Mouse (Mus musculus) kidney, adult 2 months (tissue): Measurements from ENCODE around the gene Borcs8. TPM values are rescaled to one million over a fixed set of nuclear protein-coding genes. Genes with fewer than 3 reads are reported as not detected.

Experiments used
- DNase-seq: peaks from one replicate; pipeline ENCODE4 v3.0.0; 2021
- H3K27ac ChIP-seq: fragments of 200-500 bp; 2 replicates; pipeline ENCODE4 v1.5.1; 2012; ENCODE audit warnings: low read depth, low read length, control low read depth, inconsistent platforms; ENCODE audit not compliant: insufficient read depth
- H3K27me3 ChIP-seq: fragments of 200-500 bp; replicated peaks from 2 replicates; pipeline ENCODE4 v1.6.1; 2012; ENCODE audit warnings: mild to moderate bottlenecking, moderate library complexity, low read length, inconsistent platforms; ENCODE audit not compliant: control insufficient read depth, insufficient read depth
- H3K36me3 ChIP-seq: fragments of 200-500 bp; 2 replicates; pipeline ENCODE4 v1.6.1; 2012; ENCODE audit warnings: mild to moderate bottlenecking, moderate library complexity, low read length, inconsistent platforms; ENCODE audit not compliant: control insufficient read depth, insufficient read depth
- H3K4me1 ChIP-seq: fragments of 200-500 bp; 2 replicates; pipeline ENCODE4 v1.6.1; 2011; ENCODE audit warnings: low read length; ENCODE audit not compliant: control insufficient read depth, insufficient read depth
- H3K4me3 ChIP-seq: fragments of 200-500 bp; 2 replicates; pipeline ENCODE4 v1.5.1; 2011; ENCODE audit warnings: mild to moderate bottlenecking, low read depth, low read length, control low read depth; ENCODE audit not compliant: insufficient read depth
- CTCF ChIP-seq: fragments of 200-500 bp; conservative IDR thresholded peaks from 2 replicates; pipeline ENCODE4 v1.5.1; 2011; ENCODE audit warnings: low read depth, mild to moderate bottlenecking, control low read depth, low read length, moderate library complexity, mixed read lengths; ENCODE audit not compliant: insufficient read depth, insufficient read length
- POLR2A ChIP-seq: fragments of 200-500 bp; IDR thresholded peaks from one replicate; pipeline ENCODE4 v1.6.1; 2011; ENCODE audit warnings: low read depth, low read length, control low read depth
- WGBS: fragments of 180-500 bp; shearing (Covaris S2); methylation state at CpG from one replicate; pipeline ENCODE4 v1.1.7; 2018; 5-methylcytosine and 5-hydroxymethylcytosine counted together
- polyA plus RNA-seq: library from polyadenylated mRNA; depleted of rRNA; stranded (reverse); fragments of >200 nt; gene quantifications from 2 replicates; pipeline ENCODE4 v1.2.3, GENCODE M21; 2012; rRNA removed

Borcs8 gene
- 107 and 111 TPM in 2 replicates for polyA plus RNA-seq

DNA sequence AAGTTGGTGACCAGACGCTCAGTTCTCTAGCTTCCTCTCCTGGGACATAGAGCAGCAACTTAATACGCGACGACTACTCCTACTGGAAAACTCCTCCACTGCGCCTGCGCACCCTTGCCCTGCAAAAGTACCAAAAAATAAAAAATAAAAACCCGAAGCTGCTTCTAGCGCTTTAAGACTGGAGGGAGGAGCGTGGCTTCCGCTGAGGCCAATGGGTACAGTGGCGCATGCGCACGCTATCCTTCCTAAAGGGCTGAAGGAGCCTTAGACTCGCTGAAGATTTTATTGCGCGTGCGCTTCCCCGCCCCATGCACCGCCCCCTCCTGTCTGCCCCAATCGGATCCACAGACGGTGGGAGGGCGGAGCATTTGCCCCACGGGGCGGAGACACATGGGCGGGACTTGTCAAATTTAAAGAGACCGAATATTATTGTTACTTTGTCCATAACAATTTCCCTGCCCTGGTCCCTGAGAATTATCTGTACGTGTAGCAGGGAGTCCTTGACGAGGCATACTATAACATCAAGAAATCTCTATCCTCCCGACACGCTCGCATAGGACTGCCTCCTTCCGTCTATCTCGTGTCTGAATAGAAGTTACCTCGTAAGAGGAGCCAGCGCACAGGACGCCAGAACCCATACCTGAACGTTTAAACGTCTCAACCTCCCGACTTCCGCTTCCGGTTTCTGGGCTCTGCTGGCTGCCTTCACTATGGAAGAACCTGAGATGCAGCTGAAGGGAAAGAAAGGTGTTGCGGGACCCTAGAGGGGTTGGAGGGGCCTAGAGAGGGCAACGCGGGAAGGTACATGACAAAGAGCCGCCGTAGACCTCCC, at the start of gene Borcs8, which contains the start of the genes Rfxank and Mef2b:
TSS of gene Borcs8 (plus strand) at position 474 of the 832 bp plus-strand sequence.
TSS of gene Rfxank (minus strand) at position 129 of the 832 bp plus-strand sequence.
TSS of gene Mef2b (plus strand) at position 686 of the 832 bp plus-strand sequence.
- Histone ChIP-seq H3K27ac (peak within 1 kb of the TSS; percentile 86), H3K4me1 (peaks cover 15% of the 10 kb centered on the region), H3K36me3 (no peaks in the 10 kb centered on the region), H3K4me3 (peak within 1 kb of the TSS; percentile 64), H3K27me3 (no peaks in the 10 kb centered on the region)
- under 1% methylated on average over 46 of the region's 46 CpGs for WGBS
- peak; percentile 100 for DNase-seq
- TF ChIP-seq POLR2A (no peak), CTCF (no peak)

DNA sequence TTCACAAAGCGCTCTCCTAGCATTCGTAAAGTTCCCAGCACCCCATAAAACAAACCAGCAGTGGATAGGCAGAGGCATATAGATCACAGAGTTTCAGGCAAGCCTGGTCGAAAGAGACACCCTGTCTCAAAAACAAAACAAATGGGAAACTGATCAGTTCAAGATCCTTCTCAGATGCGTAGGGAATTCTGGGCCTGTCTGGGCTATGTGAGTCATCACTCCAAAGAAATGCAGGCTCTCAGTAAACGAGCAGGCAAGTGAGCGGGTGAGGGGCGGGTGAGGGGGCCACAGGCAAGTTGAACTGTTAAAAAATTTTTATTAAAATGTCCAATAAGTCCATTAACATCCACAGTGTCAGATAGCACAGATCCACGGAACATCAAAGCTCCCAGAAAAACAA, 46.5 kb upstream of the Borcs8 start:
- Histone ChIP-seq H3K27me3 (0 out of 2 replicates have a peak, but pooled peaks cover 3% of the 10 kb centered on the region), H3K4me3 (no peak overlapping the region), H3K4me1 (no peaks in the 10 kb centered on the region), H3K36me3 (no peaks in the 10 kb centered on the region), H3K27ac (no peak overlapping the region)
- DNase-seq, result no peak
- 63% methylated on average over 8 of the region's 8 CpGs for WGBS
- TF ChIP-seq POLR2A (no peak), CTCF (no peak)

GRCm38 (mm10) chr8:70099276-70099675, 40.0 kb upstream of the Borcs8 start:
- no peak overlapping the region for H3K27ac ChIP-seq
- no peaks in the 10 kb centered on the region for H3K36me3 ChIP-seq
- no peak for TF ChIP-seq CTCF
- TF ChIP-seq POLR2A, result no peak
- 69% methylated on average over 8 of the region's 8 CpGs for WGBS
- no peaks in the 10 kb centered on the region for H3K27me3 ChIP-seq
- no peak for DNase-seq
- H3K4me3 ChIP-seq, result no peak overlapping the region
- H3K4me1 ChIP-seq, result no peaks in the 10 kb centered on the region

DNA sequence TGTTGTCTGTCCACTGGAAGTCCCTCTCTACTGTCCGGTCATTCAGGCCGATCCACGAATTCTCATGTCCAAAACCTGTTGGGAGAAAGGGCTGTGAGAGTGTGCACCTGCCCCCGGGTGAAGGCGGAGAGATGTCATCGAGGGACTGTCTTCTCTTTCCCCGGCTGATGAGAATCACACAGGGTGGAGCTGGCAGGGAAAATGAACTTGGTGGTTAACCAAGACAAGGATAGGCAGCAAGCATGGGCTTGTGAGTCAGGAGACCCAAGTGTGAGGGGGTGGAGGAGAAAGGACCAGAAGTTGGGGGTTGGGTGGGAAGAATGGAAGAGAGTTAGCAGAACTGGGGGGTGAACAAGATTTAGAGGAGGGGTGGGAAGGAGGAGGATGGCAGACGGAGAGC, 39.1 kb upstream of the Borcs8 start:
- DNase-seq, result no peak
- Histone ChIP-seq H3K36me3 (no peaks in the 10 kb centered on the region), H3K4me1 (no peaks in the 10 kb centered on the region), H3K4me3 (no peak overlapping the region), H3K27me3 (no peaks in the 10 kb centered on the region), H3K27ac (no peak overlapping the region)
- 76% methylated on average over 8 of the region's 8 CpGs for WGBS
- TF ChIP-seq CTCF (no peak), POLR2A (no peak)

- H3K27me3 ChIP-seq, result no peaks in the 10 kb centered on the region
- WGBS, result 11% methylated on average over 6 of the region's 6 CpGs
- TF ChIP-seq CTCF (peak; percentile 88), POLR2A (no peak)
- DNase-seq, result peak; percentile 52
- no peak overlapping the region for H3K27ac ChIP-seq
- no peaks in the 10 kb centered on the region for H3K36me3 ChIP-seq
- H3K4me3 ChIP-seq, result no peak overlapping the region
- H3K4me1 ChIP-seq, result no peaks in the 10 kb centered on the region
Observed at GRCm38 (mm10) chr8:70104506-70104905, 34.8 kb upstream of the Borcs8 start.

DNA sequence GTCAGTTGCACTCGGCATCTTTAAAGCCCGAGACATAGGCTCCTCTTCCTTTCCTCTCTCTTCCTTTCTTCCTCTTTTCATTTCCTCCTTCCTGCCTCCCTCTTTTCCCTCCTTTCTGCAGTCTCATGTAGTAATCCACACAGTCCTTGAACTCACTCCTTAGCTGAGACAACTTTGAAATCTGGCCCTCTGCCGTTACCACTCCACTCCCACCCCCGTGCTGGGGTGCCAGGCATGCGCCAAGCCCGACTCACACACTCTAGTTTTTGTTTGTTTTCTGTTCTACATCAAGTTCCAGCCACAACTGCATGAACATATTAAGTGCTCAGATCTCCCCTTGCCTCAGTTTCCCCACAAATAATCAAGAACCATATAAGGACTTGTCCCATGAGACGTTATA, 34.4 kb upstream of the Borcs8 start:
- WGBS, result 65% methylated on average over 7 of the region's 7 CpGs
- no peak for DNase-seq

DNA sequence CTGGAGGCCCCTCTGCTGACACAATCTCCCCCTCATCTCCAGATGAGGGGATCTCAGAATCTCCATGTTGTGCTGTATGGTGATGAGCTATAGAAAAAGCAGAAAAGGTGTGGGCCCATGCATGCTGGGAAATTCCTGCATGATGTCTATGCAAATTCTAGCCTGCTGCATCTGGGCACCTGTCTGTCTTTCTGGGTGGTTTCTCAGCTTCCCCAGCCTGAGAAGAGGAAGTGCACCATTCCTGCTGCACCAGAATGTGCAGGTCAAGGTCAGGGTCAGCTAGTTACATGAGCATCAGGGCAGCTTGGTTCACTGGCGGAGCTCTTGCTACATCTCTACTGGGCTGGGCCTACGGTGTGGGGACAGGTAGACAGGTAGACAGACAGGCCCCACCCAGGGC, 28.8 kb upstream of the Borcs8 start:
- 87% methylated on average over 2 of the region's 2 CpGs for WGBS

More for the DNA sequence above, 34.4 kb upstream of the Borcs8 start:
- H3K4me3 ChIP-seq, result no peak overlapping the region
- H3K27ac ChIP-seq, result no peak overlapping the region
- TF ChIP-seq CTCF (no peak), POLR2A (no peak)
- H3K27me3 ChIP-seq, result no peaks in the 10 kb centered on the region
- no peaks in the 10 kb centered on the region for H3K36me3 ChIP-seq
- H3K4me1 ChIP-seq, result no peaks in the 10 kb centered on the region

More for the DNA sequence above, 28.8 kb upstream of the Borcs8 start:
- TF ChIP-seq POLR2A (no peak), CTCF (no peak)
- H3K36me3 ChIP-seq, result no peaks in the 10 kb centered on the region
- H3K4me1 ChIP-seq, result no peaks in the 10 kb centered on the region
- H3K4me3 ChIP-seq, result no peak overlapping the region
- no peak for DNase-seq
- H3K27ac ChIP-seq, result no peak overlapping the region
- H3K27me3 ChIP-seq, result no peaks in the 10 kb centered on the region
